Mouse (Mus musculus) layer of hippocampus, postnatal 10 days (tissue): ENCODE data around the gene Srprb. TPM values are rescaled to one million over a fixed set of nuclear protein-coding genes. Genes with fewer than 3 reads are reported as not detected.
"Not testable (repeated sequence)": the region's sequence is repeated elsewhere in the genome, so short reads cannot be mapped to it uniquely, and the experiment has no call there.

Experiments used
- DNase-seq, 2 experiments: peaks; one replicate each; pipeline ENCODE4 v3.0.0; 2021; ENCODE audit warnings: low spot score in 2 of 2
- total RNA-seq, 2 experiments: library from RNA; stranded (reverse); gene quantifications; 2 replicates each; pipeline ENCODE4 v1.2.3; 2021

Gene Srprb
- total RNA-seq, 2 experiments from 2014 or later, result 21.5 to 23.7 TPM

DNA sequence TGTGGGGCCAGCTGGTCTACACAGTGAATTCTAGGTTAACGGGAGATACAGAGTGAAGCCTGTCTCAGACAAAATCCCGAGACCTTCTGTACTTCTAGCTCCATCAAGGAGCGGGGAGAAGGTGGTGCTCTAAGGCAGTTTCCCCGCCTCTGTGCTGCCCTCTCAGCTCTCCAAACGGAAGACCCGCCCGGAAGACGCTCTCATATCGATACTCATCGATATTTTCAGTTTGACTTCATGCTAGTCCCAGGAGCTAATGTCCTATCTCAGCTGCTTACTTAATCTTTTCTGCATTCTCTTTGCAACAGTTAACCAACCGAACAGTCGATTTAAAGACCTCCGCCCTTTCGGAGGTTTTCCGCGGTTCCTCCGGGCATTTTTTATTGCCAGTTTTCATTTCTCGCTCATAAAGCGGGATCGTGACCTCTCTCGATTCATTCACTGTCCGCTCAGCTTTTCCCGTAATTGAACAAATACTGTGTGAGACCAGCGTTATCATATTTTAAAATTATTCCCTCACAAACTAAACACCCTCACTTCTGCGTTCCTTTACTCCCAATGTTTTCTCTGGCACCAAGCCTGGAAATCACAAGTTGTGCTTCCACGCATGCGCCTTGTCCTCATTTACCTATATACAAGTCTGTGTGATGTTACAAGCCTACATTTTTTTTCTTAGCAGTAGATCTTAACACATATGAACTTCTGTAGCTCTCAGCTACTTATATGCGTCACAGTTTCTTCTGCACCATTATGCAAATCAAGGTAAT lies 10.9 kb upstream of the Srprb start:
- DNase-seq, result no peak

DNA sequence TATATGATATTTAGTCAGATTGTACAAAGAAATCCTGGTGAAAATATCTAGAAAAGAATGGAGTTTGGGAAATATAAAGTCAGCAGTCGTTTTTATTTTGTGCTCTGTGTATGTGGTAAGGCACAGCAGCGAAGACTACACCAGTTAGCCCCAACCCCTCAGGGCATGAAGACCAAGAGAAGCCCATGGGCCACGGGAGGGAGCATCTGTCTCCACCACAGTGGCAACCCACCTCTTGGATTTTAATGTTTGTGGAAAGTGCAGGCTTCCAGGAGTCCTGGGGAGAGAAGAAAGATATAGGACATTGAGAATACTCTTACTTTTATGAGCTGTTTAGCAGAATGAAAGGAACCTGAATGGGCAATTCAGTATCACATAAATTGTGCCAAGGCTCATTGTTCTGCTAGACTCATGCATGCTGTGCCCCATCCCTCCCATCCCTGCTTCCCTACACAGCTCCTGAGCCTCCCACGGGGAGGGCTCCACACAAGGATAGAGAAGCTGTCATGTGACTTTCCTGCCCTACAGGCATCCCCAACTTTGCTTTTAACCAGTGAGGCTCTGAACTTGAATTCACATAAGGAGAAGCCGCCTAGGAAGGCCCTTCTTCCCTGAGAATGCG lies 7.0 kb upstream of the Srprb start:
- no peak for DNase-seq

DNA sequence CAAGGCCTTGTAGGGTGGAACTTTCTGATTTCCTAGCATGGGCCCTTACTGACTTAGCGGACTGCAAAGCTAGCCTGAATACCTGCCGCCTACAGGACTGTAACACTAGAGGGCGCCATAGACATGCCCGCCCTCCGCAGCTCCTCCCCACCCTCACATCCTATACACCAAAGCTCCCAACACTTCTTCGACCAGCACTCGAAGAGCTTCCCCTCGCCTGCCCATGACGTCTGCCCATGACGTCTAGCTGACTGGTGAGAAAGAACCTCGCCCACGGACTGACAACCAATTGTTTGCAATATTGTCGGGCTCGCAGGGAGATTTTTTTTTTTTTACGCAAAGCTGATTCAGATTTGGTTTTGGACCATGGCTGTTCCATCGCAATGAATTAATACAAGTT lies 5.9 kb upstream of the Srprb start:
- DNase-seq, result peak; percentile 61 to 69

DNA sequence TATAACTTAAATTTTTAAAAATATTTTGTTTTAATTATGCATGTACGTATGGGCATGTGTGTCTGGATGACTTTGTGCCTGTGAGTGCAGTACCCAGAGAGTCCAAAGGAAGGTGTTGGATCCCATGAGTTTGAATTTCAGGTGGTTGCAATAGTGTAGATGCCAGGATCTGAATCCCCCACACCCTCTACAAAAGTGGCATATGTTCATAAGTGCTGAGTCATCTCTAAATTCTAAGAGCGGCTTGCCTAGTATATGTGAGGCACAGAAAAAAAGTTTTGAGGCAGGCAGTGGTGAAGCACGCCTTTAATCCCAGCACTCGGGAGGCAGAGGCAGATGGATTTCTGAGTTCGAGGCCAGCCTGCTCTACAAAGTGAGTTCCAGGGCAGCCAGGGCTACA lies 3.8 kb upstream of the Srprb start:
- DNase-seq, result no peak

DNA sequence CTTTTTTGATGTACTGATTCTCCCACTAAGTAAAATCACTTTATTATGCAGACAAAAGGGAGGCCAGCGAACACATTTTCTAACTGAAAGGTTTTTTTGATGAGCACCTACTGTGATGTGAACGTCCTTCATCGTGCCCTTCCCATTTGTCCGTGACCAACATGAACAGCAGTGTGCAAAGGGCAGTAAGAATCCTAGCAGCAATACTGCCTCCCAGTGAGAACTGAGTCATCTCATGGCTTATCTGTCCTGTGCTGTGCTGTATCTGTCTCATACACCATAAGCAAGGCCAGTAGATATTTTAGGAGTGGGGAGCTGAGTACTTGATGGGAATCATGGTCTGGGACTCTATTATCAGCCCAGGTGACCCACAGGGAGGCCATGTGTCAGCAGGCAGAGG lies 13.5 kb downstream of the Srprb start:
- no peak for DNase-seq

DNA sequence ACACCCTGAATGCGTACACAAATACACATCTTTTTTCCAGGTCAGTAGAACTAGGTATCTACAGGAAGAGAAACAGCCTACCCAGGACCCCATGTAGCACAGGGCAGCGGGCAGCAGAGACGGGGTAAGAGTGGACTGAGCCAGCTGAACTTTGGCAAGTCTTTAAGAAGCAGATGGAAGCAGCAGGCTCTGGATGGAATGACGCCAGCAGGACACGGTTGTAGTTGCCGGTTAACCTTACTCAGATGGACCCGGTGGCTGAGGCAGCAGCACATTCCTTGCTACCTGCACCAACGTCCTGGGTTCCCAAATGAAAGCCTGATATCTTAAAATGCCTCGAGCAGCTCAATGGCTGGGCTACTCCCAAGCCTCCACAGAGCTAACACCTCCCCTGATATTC lies 15.2 kb downstream of the Srprb start:
- DNase-seq, result no peak

DNA sequence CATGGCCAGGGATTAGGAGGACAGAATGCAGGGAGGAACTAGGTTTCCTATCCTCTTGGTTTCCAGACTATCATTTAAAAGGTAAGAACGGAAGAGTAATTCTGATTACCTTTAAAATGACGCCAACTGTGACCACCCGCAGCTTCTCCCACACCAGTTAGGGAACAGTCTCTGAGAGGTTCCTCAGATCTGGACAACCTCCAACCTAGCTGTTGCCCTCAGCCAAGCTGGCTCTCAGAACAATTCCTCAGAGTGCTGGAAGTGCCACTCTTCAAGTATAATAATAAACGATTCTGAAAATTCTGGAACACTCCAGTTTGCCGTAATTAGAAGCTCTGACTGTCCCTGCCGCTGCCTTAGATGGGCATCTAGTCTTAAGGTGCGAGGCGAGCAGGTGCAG lies 16.0 kb downstream of the Srprb start:
- DNase-seq, result no peak

DNA sequence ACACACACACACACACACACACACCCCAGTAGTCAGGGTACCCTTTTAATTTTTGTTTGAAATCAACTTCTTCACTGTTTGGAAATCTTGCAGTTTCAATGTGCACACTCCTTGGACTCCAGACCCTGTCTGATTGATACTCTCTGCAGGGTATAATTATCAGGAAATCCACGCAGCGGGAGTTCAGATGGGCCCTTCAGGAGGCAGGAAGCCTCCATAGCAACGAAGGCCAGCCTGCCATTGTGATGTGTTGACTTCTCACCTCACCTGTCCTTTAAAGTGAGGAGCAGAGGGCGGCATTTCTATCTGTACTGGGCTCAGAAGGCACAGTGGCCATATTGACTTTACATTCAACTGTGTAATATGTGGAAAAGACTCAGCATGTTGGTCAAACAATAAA lies 17.1 kb downstream of the Srprb start:
- DNase-seq, result no peak

DNA sequence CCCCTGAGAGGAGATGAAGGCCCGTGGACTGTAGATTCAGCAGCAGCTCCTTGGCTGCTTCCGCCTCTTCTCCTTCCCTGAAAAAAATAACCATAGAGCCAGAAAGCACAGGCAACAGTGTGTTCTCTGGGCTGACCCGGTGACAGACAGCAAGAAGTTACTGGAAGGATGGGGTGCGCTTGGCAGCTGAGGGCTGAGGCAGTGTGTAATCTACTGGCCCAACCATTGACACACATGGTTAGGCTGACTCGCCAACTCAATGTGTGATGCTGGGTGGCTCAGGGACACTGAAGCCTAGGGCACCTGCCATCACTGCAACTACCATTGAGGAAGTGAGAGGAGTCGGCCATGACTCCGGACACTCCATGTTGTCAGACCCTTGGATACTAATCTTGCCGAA lies 20.1 kb downstream of the Srprb start:
- DNase-seq, result no peak

DNA sequence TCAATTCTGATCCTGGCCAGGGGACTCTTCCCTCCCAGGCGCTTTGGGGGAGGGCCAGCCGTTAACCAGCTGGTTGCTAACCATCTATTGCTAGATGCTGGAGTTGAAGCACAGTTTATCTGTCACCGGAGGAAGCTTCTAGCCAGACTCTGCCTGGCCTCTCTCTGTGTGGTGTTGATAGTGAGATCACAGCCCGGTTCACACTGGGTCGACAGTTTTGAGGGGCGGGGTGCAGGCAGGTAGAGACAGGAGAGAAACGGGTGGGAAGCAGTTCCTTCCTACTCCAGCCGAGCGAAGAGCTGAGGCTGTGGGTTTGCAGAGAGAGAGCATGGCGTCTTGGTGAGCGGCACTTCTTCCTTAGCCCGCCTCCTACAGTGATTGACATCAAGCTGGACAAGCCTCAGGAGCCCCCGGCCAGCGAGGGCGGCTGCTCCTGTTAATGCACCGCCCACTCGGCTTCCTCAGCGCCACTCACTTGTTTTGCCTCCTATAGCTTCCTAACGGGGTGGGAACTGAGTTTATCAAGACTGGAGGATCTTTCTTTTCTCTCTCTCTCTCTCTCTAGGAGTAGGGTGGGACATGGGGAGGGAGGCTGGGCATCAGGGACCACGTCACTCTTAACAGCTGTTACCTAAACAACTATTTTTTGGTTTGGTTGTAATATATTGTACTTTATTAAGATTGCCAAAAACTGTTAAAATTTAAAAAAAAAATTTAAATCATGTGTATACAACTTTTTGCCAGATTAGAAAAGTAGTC lies 21.0 kb downstream of the Srprb start:
- peak; percentile 57 to 62 for DNase-seq

DNA sequence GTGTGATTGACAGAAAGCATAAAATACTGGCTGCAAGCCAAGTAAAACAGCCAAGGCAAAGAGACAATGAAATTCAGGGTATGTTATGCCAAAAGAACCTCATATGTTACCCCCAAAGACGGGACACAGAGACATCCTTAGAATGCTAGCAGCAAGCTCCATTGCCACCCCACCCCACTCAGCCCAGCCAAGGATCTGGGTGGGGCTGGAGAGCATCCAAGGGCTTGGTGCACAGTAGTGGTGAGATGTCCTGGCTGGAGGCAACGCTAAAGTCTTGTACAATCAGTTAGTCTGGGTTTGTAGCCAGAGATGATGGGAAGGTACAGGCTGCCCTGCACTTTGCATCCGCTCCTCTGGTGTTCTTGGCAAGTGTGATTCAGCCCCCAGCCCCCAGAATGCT lies 21.6 kb downstream of the Srprb start:
- peak in 1 of 2 experiments; percentile 46 for DNase-seq

DNA sequence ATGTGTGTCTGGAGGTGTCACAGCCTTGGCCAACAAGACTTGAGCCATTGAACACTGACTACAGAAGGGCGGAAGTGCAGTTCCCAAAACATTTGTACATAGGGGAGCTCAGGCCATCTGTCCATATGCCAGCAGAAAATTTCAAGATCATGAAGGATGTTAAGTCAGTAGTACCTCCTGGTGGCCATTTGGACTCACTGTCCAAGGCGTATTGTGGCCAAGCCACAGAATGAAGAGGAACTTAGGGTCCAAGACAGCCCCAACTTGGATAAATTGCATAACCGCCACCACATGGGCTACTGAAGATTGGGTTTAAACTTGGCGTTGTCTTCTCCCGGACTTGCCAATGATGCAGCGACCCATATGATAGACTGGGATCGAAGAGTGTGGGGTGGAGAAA lies 26.2 kb downstream of the Srprb start:
- DNase-seq, result no peak

DNA sequence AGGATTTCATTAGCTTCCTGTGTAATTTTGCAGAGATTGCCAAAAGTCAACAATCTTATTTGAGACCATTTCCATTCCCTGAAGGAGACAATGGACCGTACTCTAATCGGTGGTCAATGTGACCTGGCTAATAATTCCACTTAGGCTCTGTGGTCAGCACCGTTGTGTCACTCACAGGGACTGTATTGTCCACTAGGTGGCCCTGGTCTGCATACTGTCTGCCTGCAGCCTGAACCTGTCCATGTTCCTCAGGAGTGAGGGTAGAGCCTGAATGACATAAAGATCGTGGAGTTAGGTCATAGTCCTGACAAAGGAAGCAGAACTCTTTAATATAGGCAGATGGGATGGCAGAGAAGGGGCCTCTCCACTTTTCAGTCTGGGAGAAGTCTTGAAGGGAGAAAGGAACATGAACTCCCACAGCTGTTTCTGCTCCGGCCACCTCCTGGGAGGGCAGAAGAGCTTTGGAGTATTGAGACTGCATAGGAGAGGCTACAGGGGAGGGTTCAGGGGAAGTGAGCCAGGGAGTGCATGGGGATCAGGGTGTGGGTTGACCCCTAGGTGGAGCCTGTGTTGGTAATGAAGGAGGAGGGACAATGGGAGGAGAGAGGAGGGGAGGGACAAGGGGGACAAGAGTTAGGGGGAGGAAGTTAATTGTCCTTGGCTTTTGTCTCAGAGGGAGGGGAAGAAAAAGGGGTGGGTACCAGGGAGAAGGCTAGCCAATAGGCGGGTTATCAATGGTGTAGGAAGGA lies 27.0 kb downstream of the Srprb start:
- DNase-seq, result no peak

DNA sequence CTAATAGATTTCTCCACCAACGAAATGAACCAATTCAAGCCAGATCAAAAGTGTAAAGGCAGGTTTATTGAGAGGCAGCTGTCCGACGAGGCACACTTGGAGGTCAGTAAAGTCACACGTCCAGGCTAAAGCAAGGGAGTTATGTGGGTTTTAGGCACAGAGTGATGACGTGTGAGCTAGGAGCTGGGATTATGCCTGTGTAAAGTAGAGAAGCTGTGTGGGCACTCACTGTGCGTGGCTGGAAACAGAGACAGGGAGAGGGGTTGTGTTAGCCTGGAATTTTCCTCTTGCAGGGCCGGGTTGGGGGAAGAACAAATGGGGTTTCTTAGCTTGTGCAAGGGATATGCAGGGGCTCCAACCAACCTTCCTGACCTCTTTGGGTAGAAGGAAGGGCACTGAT lies 33.2 kb downstream of the Srprb start:
- DNase-seq, result no peak

DNA sequence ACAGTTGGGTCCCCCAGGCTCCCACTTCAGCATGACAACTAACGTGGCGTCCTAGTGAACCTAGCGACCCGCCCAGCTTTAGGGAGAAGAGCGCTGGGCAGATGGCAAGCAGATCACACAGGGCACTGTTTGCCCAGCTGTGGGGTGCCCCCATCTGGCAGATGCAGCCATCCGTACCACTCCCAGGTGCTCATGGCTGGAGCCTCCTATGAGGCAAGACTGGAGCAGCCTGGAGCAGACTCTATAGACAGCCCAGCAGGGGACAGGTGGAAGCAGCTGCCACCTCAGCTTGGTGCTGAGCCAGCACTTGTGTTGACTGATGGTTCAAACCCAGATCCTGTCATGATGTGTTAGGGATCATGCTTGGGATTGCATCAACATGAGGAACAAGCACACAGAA lies 33.9 kb downstream of the Srprb start:
- no peak for DNase-seq

DNA sequence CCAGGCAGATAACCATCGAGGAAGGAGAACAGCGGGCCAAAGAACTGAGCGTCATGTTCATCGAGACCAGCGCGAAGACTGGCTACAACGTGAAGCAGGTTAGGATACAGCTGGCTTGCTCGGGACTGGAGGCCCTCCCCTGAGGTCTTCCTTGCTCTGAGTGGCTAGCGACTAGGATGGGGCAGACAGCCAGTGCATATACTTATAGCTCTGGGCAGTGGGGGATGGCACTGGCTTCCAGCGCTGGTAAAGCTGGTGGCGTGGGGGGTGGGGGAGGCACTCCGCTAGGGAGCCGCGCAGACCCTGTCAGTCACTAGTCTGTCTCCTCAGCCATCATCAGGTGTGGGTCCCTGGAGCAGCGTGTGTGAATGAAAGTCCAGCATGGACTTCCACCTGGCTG lies 38.1 kb downstream of the Srprb start:
- DNase-seq, result no peak

DNA sequence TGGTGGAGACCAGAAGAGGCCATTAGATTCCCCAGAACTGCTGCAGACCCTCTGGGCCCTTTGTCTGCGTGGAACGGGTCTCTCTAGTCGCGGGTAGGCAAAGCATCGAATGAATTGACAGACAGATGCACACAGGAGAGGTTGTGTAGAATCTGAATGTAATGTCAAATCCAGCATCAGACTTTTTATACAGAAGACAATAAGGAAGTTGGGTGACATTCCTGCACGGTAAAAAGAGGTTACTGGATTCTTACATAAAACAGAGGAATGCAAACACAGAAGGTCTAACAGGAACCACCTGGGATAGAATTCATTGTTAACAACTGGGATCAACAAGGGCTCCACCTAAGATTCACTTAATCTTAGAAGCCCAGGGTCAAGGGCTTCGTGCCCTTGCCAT lies 46.8 kb downstream of the Srprb start:
- DNase-seq, result not testable (repeated sequence)

DNA sequence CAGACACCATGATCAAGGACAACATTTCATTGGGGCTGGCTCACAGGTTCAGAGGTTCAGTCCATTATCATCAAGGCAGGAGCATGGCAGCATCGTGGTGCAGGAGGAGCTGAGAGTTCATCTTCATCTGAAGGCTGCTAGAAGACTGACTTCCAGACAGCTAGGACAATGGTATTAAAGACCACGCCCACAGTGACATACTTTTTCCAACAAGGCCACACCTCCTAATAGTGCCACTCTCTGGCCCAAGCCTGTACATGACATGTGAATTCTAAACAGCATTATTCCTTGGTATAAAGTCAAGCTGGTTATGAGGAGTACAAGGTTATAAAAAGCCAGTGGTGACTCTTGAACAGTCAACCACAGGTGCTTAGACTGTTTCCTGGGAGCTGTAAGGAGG lies 47.4 kb downstream of the Srprb start:
- no peak for DNase-seq

DNA sequence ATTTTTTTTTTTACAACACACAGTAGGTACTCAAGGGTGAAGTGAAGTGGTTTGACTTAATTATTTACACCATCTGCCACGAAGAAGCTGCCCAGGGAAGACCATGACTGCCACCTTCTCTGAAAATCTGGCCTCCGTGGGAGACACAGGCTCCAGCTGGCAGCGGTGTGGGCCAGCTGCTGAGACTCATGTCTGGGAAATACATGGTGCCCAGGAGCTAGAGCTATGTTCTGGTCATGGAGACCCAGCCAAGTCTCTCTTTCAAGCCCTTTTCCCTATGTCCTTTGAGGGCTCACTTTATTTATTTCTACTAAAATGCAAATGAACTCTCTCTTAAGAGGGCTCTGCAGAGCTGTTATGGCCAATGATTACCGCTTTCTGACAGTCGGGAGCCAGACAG lies 48.7 kb downstream of the Srprb start:
- DNase-seq, result peak in 1 of 2 experiments; percentile 36

DNA sequence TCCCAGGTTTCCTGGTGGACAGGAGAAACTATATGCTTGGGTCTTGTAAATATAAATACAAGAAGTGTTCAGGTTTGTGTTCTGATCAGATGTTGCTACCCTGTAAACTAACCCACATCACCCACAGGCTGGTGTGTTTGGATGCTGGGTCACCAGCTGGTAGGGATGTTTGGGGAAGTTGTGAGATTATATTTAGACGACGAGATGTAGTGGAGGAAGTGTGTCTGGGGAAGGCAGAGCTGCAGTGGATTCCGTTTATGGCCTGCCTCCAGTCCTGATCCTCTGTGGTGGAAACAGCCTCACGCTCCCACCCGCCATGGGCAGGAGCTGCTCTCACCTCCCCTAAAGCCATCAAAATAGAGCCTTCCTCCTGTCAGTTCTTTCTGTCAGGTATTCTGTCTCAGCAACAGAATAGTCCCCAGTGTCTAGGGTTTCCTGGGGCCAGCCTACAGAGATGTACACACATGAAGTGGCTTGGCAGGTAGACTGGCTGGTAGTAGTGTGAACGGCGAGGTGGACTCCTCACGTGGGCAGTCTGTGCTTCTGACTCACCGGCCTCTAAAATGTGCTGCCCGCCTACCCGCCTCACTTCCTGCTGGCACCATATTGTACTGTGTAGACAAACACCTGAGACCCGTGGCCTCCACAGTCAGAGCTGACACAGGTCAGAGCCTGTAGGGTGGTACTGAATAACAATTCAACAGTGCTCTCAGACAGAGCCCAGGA lies 52.7 kb downstream of the Srprb start:
- no peak for DNase-seq

DNA sequence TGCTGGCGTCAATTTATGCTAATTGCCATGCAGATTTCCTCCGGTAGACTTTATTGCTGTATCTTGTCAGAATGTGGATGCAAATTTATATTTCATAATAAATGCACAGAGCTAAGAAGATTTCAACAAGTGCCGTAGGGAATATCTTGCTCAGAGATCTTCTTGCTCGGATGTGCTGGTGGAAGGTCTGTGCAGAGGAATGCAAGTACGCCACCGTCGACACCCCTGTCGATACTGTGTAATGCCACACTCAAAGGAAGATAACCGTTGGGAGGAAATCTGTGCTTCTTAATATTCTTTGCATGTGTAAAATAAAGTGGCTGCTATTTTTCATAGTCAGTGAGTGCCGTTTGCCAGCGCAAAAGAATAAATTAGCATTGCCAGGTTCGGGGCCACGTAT lies 54.8 kb downstream of the Srprb start:
- no peak for DNase-seq
